ENCODE assay signal across 1 mouse cellular context in genomic region chr9:114487481-114488258, GRCm38 (mm10).
TF ChIP-seq lines count a peak whose summit lies in the region.

No protein-coding gene starts in this region.

TF ChIP-seq in CH12.LX, 34 proteins besides CTCF, POLR2A, EP300 and RAD21 (continued from another document):
- TF ChIP-seq ZC3H11A (IDR thresholded peaks at IDR 0.05; ENCODE audit: low read depth, low read length) (no peak), NELFE (IDR thresholded peaks at IDR 0.05; ENCODE audit: low read depth, low read length) (no peak), ZNF384 (IDR thresholded peaks at IDR 0.05; ENCODE audit: low read depth, low read length) (no peak), GABPA (IDR thresholded peaks at IDR 0.05; ENCODE audit: insufficient replicate concordance, low read depth, low read length) (no peak), E2F4 (IDR thresholded peaks at IDR 0.05; ENCODE audit: insufficient replicate concordance, low read depth, low read length) (no peak), ZMIZ1 (IDR thresholded peaks at IDR 0.05; ENCODE audit: low read depth, low read length) (no peak), SMC3 (IDR thresholded peaks at IDR 0.05; ENCODE audit: low read depth, low read length) (no peak), MXI1 (IDR thresholded peaks at IDR 0.05; ENCODE audit: low read depth, low read length) (no peak), USF1 (IDR thresholded peaks at IDR 0.05; ENCODE audit: low read depth, low read length) (peak; percentile 62), MYC (IDR thresholded peaks at IDR 0.05; ENCODE audit: low read depth, low read length) (no peak), ZKSCAN1 (IDR thresholded peaks at IDR 0.05; ENCODE audit: borderline replicate concordance, low read depth, low read length) (no peak), USF2 (conservative IDR thresholded peaks at IDR 0.05; ENCODE audit: low read depth, low read length) (peak; percentile 52), CHD2 (IDR thresholded peaks at IDR 0.05; ENCODE audit: low read length) (peak; percentile 38; the same call in 1 of the 2 replicates), TBP (conservative IDR thresholded peaks at IDR 0.05; ENCODE audit: low read depth, low read length) (no peak), NRF1 (IDR thresholded peaks at IDR 0.05; ENCODE audit: low read depth, low read length) (no peak), POLR2AphosphoS2 (IDR thresholded peaks at IDR 0.05; ENCODE audit: low read depth, low read length) (no peak), PAX5 (IDR thresholded peaks at IDR 0.05; ENCODE audit: low read length) (no peak), JUND (conservative IDR thresholded peaks at IDR 0.05; ENCODE audit: low read depth, low read length) (peak; percentile 65; the same call in 1 of the 2 replicates), TCF12 (IDR thresholded peaks at IDR 0.05; ENCODE audit: low read depth, low read length) (peak; percentile 57; the same call in 1 of the 2 replicates), KAT2A (IDR thresholded peaks at IDR 0.05; ENCODE audit: insufficient replicate concordance, low read length) (no peak), RCOR1 (conservative IDR thresholded peaks at IDR 0.05; ENCODE audit: low read depth, low read length) (peak; percentile 59; the same call in 1 of the 2 replicates), HCFC1 (IDR thresholded peaks at IDR 0.05; ENCODE audit: low read depth, low read length) (no peak), MAFK (IDR thresholded peaks at IDR 0.05; ENCODE audit: insufficient replicate concordance, low read length) (peak; percentile 40; the same call in 1 of the 2 replicates), UBTF (IDR thresholded peaks at IDR 0.05; ENCODE audit: low read depth, low read length) (no peak), SIN3A (IDR thresholded peaks at IDR 0.05; ENCODE audit: low read length) (no peak), JUN (IDR thresholded peaks at IDR 0.05; ENCODE audit: insufficient read depth, low read depth, low read length) (peak; percentile 59; the same call in 1 of the 2 replicates), ETS1 (conservative IDR thresholded peaks at IDR 0.05; ENCODE audit: low read depth, low read length) (peak; percentile 58), BHLHE40 (IDR thresholded peaks at IDR 0.05; ENCODE audit: low read depth, low read length) (peak; percentile 95)
